Mouse (Mus musculus) inflammation-experienced regulatory T-cells, adult 6 months (primary cell): ENCODE data around the gene Mrps17. TPM values are rescaled to one million over a fixed set of nuclear protein-coding genes. Genes with fewer than 3 reads are reported as not detected.
"Not testable (repeated sequence)": the region's sequence is repeated elsewhere in the genome, so short reads cannot be mapped to it uniquely, and the experiment has no call there.

Experiments used
- ATAC-seq: one replicate; pipeline ENCODE4 v1.8.0; 2017
- polyA plus RNA-seq, 3 experiments: library from polyadenylated mRNA; unstranded; fragments of 100-300 nt; shearing (Covaris generic); gene quantifications; one replicate each; pipeline ENCODE4 v1.2.1; 2017

Gene Mrps17
- polyA plus RNA-seq: 100 to 1,000 TPM; 109 to 124 (median 117) TPM

DNA sequence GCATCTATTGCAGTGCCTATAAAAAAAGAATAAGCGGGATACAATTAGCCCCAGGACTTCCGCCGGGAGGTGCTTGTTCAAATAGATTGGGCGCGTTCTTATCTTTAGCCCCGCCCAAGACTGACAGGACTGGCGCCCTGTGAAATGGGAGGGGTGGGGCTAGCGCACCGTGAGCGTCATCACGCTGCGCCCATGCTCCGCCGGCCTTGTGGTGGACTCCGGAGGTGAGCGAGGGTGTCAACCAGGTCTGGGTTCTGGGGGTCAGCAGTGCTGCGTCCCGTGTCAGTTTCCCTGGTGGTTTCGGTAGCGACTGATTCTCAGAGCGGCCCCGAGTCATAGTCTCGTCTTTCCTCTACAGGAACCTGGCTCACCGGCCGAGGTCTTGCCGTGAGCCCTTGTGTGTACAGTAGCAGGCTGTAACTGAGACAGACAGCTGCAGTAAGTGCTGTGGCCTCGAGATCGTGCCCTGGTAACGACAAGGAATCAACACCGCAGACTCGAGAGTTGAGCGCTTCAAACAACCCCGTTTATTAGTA, at the start of gene Mrps17:
Gene Mrps17 (plus strand): TSS at position 172 of the 536 bp plus-strand sequence.
- ATAC-seq: peak; percentile 99

- no peak for ATAC-seq
Measured at GRCm38 (mm10) chr5:129666271-129666909, 48.9 kb upstream of the Mrps17 start.

DNA sequence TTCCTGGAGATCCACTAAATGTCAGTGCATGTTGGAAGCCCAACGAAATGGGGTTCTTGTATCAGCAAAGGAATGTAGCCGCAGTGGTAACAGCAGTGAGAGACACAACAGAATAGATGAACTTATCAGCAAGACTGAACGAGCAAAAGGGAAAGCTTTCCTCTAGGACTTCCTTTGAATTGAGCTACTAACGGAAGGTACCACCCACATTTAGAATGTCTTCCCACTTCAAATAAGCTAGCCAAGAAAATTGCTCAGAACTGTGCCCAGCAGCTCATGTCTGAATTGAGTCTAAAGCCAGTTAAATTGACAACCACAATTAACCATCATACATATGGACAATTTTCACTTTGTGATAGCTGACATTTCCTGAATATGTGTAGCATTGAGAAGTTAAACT, 47.4 kb upstream of the Mrps17 start:
- no peak for ATAC-seq

- ATAC-seq: peak; percentile 53
Measured at GRCm38 (mm10) chr5:129669453-129670035, 45.8 kb upstream of the Mrps17 start.

GRCm38 (mm10) chr5:129670036-129670458, 45.2 kb upstream of the Mrps17 start, which contains the start of gene Zfp11:
Gene Zfp11, minus strand, starts transcription at chr5:129670099.
- peak; percentile 85 for ATAC-seq

GRCm38 (mm10) chr5:129685141-129685540, 30.2 kb upstream of the Mrps17 start:
- not testable (repeated sequence) for ATAC-seq

DNA sequence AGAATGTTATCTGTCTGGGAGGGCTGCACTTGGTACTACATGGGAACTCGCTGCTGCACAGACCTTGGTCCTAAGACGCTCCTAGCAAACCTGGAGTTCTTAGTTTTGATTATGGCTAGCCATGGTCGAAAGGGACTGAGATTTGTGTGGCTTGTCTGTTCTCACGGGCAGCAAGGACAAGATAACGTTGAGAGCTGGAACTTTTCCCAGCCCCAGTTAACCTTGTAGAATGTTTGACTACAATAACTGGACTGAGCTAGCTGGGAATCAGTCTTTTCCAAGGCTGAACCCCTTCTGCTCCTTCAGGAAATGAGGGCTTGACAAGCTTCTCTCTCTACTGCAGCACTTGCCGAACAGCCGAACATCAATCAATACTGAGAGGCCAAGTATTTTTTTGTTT, 27.7 kb upstream of the Mrps17 start:
- ATAC-seq: no peak

GRCm38 (mm10) chr5:129690528-129690927, 24.8 kb upstream of the Mrps17 start:
- ATAC-seq: no peak

GRCm38 (mm10) chr5:129700506-129700905, 14.8 kb upstream of the Mrps17 start:
- ATAC-seq: no peak

DNA sequence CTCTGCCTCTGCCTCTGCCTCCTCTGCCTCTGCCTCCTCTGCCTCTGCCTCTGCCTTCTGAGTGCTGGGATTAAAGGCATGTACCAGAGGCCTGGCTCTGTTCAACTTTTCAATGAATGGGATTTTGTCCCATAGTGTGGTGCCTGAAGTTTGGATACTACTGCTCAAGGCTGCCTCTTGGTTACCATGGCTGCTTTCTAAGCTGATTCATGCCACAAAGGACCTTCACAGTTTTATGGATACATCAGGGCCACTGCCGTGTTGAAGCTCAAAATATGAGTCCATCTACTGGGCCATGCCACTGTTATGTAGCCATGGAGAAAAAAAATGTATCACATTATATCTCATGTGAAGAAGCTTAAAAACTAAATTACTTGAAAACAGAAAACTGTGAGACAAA, 13.6 kb upstream of the Mrps17 start:
- ATAC-seq: no peak

DNA sequence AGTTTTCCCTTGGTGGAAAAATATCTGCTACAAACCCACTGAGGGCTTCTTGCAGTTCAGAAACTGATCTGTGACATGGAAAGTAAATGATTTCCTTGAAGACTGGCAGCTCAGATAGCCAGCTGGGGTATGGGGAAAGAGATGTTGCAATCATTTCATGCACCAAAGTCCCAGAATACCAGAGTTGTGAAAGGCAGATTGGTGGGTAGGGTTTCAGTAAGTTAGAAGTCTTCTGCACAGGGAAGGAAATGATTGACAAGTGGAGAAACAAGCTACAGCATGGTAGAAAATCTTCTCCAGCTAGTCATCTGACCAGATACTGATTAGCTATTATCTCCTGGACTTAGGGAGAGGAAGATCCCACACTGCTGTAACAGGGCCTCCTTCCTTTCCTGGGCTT, 11.9 kb upstream of the Mrps17 start:
- ATAC-seq: no peak

GRCm38 (mm10) chr5:129708412-129708811, 6.9 kb upstream of the Mrps17 start, which contains the start of gene Sept14:
Gene Sept14, minus strand, starts transcription at chr5:129708512.
- no peak for ATAC-seq

GRCm38 (mm10) chr5:129717016-129717415, 1.7 kb downstream of the Mrps17 start:
- no peak for ATAC-seq

DNA sequence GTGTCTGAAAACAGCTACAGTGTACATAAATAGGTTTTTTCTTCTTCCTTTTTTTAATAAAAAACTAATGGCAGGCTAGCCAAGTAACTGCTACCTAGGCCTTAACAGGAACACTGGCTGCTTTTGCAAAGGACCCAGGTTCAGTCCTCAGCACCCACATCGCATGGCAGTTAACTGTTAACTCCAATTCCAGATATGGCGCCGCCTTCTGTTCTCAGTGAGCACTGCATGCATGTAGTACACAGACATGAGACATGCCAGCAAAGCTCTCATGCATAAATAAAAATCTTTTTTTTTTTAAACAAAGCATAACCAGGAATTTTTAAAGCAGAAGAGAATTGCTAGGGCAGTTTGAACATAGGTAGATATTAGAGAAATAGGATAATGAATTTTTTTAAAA, 4.9 kb downstream of the Mrps17 start:
- no peak for ATAC-seq

- ATAC-seq: peak; percentile 12
Measured at GRCm38 (mm10) chr5:129724268-129724667, 9.0 kb downstream of the Mrps17 start.

DNA sequence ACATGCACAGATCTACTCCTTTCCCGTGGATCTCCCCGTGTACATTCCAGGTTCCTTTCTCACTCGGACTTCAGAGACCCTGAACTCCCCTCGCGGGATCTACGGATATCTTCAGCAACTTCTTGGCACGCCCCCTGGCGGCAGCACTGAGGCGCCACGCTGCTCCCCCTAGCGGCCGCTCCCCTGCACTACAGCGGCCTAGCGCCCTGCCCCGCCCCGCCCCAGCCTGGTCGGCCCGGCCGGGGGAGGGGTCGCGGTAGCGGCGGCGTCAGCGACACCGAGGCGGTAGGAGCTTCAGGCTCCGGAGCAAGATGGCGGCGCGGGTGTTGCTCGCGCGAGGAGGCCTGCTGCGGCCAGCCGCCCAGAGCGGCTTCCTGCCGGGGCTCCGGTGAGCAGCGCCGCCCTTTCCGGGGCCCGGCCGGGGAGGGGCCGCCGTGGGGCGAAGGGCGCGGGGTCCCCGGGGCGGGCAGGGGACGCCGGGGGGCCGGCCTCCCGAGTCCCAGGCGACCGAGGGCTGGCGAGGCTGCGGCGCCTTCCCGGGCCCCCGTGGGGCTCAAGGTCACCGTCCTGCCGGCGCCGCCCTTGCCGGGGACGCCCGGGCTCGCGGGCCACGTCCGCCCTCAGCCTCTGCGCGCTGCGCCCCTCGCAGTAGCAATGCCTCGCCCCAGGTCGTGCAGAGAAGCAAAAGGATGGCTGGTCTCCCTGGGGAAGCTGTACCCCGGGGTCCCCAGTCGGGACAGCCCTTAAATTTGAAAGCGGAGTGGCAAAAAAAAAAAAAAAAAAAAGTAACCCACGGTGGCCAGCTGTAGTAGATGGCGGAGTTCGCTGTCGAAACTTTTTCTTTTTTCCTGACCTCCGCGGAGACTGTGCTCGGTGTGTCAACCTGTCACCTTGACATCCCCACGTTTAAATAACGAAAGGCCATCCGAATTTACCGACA, 9.8 kb downstream of the Mrps17 start, which contains the start of gene Nipsnap2:
Gene Nipsnap2 (plus strand): TSS at position 230 of the 940 bp plus-strand sequence.
- peak; percentile 78 for ATAC-seq

- peak; percentile 20 for ATAC-seq
Measured at GRCm38 (mm10) chr5:129725774-129726392, 10.6 kb downstream of the Mrps17 start.

GRCm38 (mm10) chr5:129726784-129727183, 11.5 kb downstream of the Mrps17 start:
- ATAC-seq: no peak

- no peak for ATAC-seq
Measured at GRCm38 (mm10) chr5:129729286-129729685, 14.0 kb downstream of the Mrps17 start.

DNA sequence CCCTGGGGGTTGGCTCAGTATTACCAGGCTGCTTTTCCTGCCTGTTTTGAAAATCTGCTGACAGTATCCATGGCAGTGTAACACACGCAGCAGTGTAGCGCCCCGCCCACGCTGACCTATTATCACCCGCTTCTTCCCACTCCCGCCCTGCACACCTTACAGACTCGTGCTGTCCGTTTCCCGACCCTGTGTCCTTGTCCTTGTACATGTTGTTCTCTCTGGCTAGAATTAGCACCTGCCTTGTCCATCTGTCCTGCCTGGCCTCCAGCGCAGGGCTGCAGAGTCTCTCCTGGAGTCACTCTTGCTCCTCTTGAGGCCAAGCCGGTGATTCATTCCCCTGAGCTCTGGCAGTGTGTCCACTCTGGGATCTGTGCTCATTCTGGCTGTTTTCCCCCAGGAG, 15.0 kb downstream of the Mrps17 start:
- no peak for ATAC-seq

DNA sequence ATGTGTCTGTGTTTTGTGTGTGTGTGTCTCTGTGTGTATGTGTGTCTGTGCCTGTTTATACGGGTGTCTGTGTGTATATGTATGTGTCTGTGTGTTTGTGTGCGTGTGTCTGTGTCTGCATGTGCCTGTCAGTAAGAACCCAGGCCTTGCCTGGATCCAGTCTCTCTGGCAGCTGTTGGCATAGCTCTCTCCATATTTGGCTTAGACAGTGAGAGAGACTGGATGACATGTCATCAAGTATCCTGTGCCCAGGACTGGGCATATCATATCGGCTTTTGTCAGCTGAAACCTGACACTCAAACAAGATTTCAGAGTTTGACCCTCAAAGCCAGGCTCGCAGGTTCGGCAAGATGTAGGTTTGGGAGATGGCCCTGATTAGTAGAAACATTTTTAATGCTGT, 15.7 kb downstream of the Mrps17 start:
- ATAC-seq: no peak

DNA sequence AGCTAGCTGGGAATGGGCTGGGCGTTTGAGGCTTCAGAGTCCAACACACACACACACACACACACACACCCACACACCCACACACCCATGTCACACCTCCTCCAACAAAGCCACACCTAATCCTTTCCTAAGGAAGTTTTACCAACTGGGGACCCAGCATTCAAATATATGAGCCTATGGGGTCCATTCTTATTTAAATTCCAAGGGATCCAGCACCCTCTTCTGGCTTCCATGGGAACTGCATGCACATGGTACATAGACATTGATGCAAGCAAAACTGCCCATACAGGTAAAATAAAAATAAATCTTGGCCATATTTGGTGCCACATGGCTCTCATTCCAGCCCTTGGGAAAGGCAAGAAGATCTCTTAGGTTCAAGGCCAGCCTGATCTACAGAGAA, 25.7 kb downstream of the Mrps17 start:
- no peak for ATAC-seq
